Mouse (Mus musculus) cortical plate, adult 2 months (tissue): ENCODE measurements around the gene Hebp1.

Experiments
- CTCF ChIP-seq: fragments of 200-500 bp; IDR thresholded peaks from 2 replicates; pipeline ENCODE4 v1.5.1; 2011; ENCODE audit warnings: mild to moderate bottlenecking, control low read depth, low read length; ENCODE audit not compliant: insufficient read depth; ENCODE audit errors: extremely low read depth
- POLR2A ChIP-seq: fragments of 200-500 bp; IDR thresholded peaks from 2 replicates; pipeline ENCODE4 v1.6.1; 2011; ENCODE audit warnings: mild to moderate bottlenecking, low read length, control low read depth; ENCODE audit not compliant: insufficient read depth; ENCODE audit errors: extremely low read depth

GRCm38 (mm10) chr6:135133486-135133885 lies 64.3 kb downstream of the Hebp1 start:
- TF ChIP-seq POLR2A (no peak), CTCF (no peak)
